Mouse (Mus musculus) MEL (cell line): ENCODE results near the gene Plin1.

Experiments
- CTCF ChIP-seq, 3 experiments: IDR thresholded peaks in 2 of 3; conservative IDR thresholded peaks in 1 of 3; 2 replicates each; pipeline ENCODE4 v1.5.1; 2011 to 2012; ENCODE audit warnings: low read length in 3 of 3, low read depth in 2 of 3, mild to moderate bottlenecking in 2 of 3, improper control_type of control experiment in 1 of 3, inconsistent platforms in 1 of 3, mixed read lengths in 1 of 3, moderate library complexity in 1 of 3; ENCODE audit not compliant: control insufficient read depth in 1 of 3, insufficient read depth in 1 of 3, poor library complexity in 1 of 3, severe bottlenecking in 1 of 3
- EP300 ChIP-seq, 2 experiments: IDR thresholded peaks; 2 replicates each; pipeline ENCODE4 v1.6.1; 2011; ENCODE audit warnings: improper control_type of control experiment in 2 of 2, low read length in 2 of 2, low read depth in 1 of 2, mild to moderate bottlenecking in 1 of 2
- ETS1 ChIP-seq: IDR thresholded peaks from 2 replicates; pipeline ENCODE4 v1.6.1; 2012; ENCODE audit warnings: low read depth, mild to moderate bottlenecking, inconsistent platforms, low read length, improper control_type of control experiment, moderate library complexity
- GATA1 ChIP-seq: IDR thresholded peaks from 2 replicates; pipeline ENCODE4 v1.6.1; 2011; ENCODE audit warnings: low read depth, low read length, improper control_type of control experiment
- JUND ChIP-seq: IDR thresholded peaks from 2 replicates; pipeline ENCODE4 v1.6.1; 2011; ENCODE audit warnings: low read depth, mild to moderate bottlenecking, improper control_type of control experiment, low read length
- POLR2A ChIP-seq, 2 experiments: IDR thresholded peaks; 2 replicates each; pipeline ENCODE4 v1.6.1; 2011 to 2012; ENCODE audit warnings: low read length in 2 of 2, mild to moderate bottlenecking in 2 of 2, control low read depth in 1 of 2, improper control_type of control experiment in 1 of 2, low read depth in 1 of 2, moderate library complexity in 1 of 2; ENCODE audit not compliant: control insufficient read depth in 1 of 2, insufficient read depth in 1 of 2, poor library complexity in 1 of 2
- RAD21 ChIP-seq: IDR thresholded peaks from 2 replicates; pipeline ENCODE4 v1.6.1; 2011; ENCODE audit warnings: mild to moderate bottlenecking, low read depth, low read length, improper control_type of control experiment
- TCF12 ChIP-seq: IDR thresholded peaks from 2 replicates; pipeline ENCODE4 v1.6.1; 2014; ENCODE audit warnings: low read depth, mild to moderate bottlenecking, inconsistent platforms, low read length, improper control_type of control experiment, moderate library complexity
- USF2 ChIP-seq, 2 experiments: IDR thresholded peaks; 2 replicates each; pipeline ENCODE4 v1.6.1; 2011 to 2012; ENCODE audit warnings: improper control_type of control experiment in 2 of 2, low read length in 2 of 2, borderline replicate concordance in 1 of 2, inconsistent platforms in 1 of 2, low read depth in 1 of 2, mild to moderate bottlenecking in 1 of 2; ENCODE audit not compliant: insufficient read depth in 1 of 2
- ZKSCAN1 ChIP-seq: IDR thresholded peaks from 2 replicates; pipeline ENCODE4 v1.6.1; 2012; ENCODE audit warnings: low read depth, mild to moderate bottlenecking, inconsistent platforms, low read length, improper control_type of control experiment, moderate library complexity
- ZMIZ1 ChIP-seq: IDR thresholded peaks from 2 replicates; pipeline ENCODE4 v1.6.1; 2012; ENCODE audit warnings: low read depth, mild to moderate bottlenecking, inconsistent platforms, low read length, improper control_type of control experiment, moderate library complexity

DNA sequence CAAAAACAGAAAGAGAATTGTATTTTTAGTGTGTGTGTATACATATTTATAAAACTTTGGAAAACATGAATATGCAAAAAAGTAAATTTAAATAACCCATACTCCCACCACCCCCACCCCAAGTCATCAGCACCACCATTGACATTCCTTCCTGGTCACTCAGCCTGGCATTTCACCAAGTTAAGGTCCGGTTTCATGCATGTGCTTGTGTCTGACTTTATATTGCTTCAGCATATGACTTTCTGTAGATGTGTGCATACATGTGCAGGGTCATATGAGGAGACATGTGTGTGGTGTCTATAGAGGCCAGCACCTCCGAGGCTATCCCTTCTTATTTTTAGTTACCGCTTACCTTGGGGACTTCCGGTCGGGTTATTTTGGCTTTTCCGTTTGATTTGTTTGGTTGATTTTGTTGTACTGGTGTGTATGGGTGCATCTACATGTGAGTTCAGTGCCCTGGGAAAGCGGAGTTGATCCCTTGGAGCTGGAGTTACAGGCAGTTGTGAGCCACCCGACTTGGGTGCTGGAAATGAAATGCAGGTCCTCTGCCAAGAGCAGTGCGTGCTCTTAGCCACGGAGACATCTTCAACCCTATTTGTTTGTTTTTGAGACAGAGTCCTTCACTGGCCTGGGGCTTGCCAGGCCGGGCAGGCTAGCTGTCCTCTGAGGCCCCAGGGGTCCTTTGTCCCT is 49.3 kb upstream of the Plin1 start:
- TF ChIP-seq GATA1 (no peak), ZMIZ1 (no peak), ZKSCAN1 (no peak), JUND (no peak), CTCF (IDR thresholded peaks at IDR 0.05 in 2 of 3, conservative IDR thresholded peaks at IDR 0.05 in 1 of 3; ENCODE audit: control insufficient read depth in 1 of 3, insufficient read depth in 1 of 3, low read depth in 2 of 3, low read length in 3 of 3, poor library complexity in 1 of 3, severe bottlenecking in 1 of 3) (no peak), EP300 (IDR thresholded peaks at IDR 0.05; ENCODE audit: low read depth in 1 of 2, low read length in 2 of 2) (no peak), POLR2A (IDR thresholded peaks at IDR 0.05; ENCODE audit: control insufficient read depth in 1 of 2, insufficient read depth in 1 of 2, low read depth in 1 of 2, low read length in 2 of 2, poor library complexity in 1 of 2) (no peak), ETS1 (no peak), TCF12 (no peak), RAD21 (no peak), USF2 (IDR thresholded peaks at IDR 0.05; ENCODE audit: borderline replicate concordance in 1 of 2, insufficient read depth in 1 of 2, low read depth in 1 of 2, low read length in 2 of 2) (no peak)
